Mouse (Mus musculus) heart, postnatal 0 days (tissue): ENCODE measurements around the gene Sh3bp5l. TPM values are rescaled to one million over a fixed set of nuclear protein-coding genes. Genes with fewer than 3 reads are reported as not detected.

Experiments used
- ATAC-seq: fragments of 200-750 bp; cut with Nextera tagmentation; 2 replicates; pipeline ENCODE4 v1.8.0; 2017; ENCODE audit warnings: low read depth, moderate number of reproducible peaks, moderate library complexity; ENCODE audit not compliant: insufficient read depth
- DNase-seq: peaks from one replicate; pipeline ENCODE4 v3.0.0-alpha.2; 2016; ENCODE audit warnings: low spot score
- H3K27ac ChIP-seq: fragments of 300-500 bp; sonication (generic); 2 replicates; pipeline ENCODE4 v1.5.1; 2014; ENCODE audit warnings: low read depth, mild to moderate bottlenecking
- H3K27me3 ChIP-seq: fragments of 300-500 bp; sonication (generic); 2 replicates; pipeline ENCODE4 v1.6.1; 2014; ENCODE audit warnings: low read length, mixed read lengths; ENCODE audit not compliant: control insufficient read depth, insufficient read depth
- H3K36me3 ChIP-seq: fragments of 300-500 bp; sonication (generic); replicated peaks from 2 replicates; pipeline ENCODE4 v1.6.1; 2014; ENCODE audit warnings: low read length, mixed read lengths; ENCODE audit not compliant: control insufficient read depth, insufficient read depth
- H3K4me1 ChIP-seq: fragments of 300-500 bp; sonication (generic); 2 replicates; pipeline ENCODE4 v1.6.1; 2014; ENCODE audit warnings: antibody characterized with exemption; ENCODE audit not compliant: control insufficient read depth, insufficient read depth
- H3K4me2 ChIP-seq: fragments of 300-500 bp; sonication (generic); 2 replicates; pipeline ENCODE4 v1.6.1; 2014; ENCODE audit warnings: low read depth, mild to moderate bottlenecking, low read length, moderate library complexity
- H3K4me3 ChIP-seq: fragments of 300-500 bp; sonication (generic); 2 replicates; pipeline ENCODE4 v1.5.1; 2014; ENCODE audit warnings: low read depth, low read length
- H3K9ac ChIP-seq: fragments of 300-500 bp; sonication (generic); replicated peaks from 2 replicates; pipeline ENCODE4 v1.6.1; 2014; ENCODE audit warnings: low read depth, low read length, mixed read lengths
- H3K9me3 ChIP-seq: fragments of 300-500 bp; sonication (generic); replicated peaks from 2 replicates; pipeline ENCODE4 v1.6.1; 2016; ENCODE audit warnings: low read length; ENCODE audit not compliant: control insufficient read depth
- CTCF ChIP-seq: IDR thresholded peaks from 2 replicates; pipeline ENCODE4 v1.5.1; 2016; ENCODE audit warnings: antibody characterized with exemption, control low read depth, low read depth
- EP300 ChIP-seq: IDR thresholded peaks from 2 replicates; pipeline ENCODE4 v1.6.1; 2016; ENCODE audit warnings: antibody characterized with exemption, low read depth
- WGBS: fragments of 180-500 bp; shearing (Covaris S2); extraction: QIAGEN DNeasy Blood & Tissue Kit; methylation state at CpG from one replicate; pipeline ENCODE4 v1.1.7; 2014; 5-methylcytosine and 5-hydroxymethylcytosine counted together
- polyA plus RNA-seq: library from polyadenylated mRNA; unstranded; fragments of >200 nt; fragmentation: Nextera tagmentation; extraction: Ambion mirVana; gene quantifications from 2 replicates; pipeline ENCODE4 v1.2.1, GENCODE M21; 2015
- total RNA-seq: library from RNA; depleted of rRNA; stranded (reverse); fragments of >200 nt; gene quantifications from 2 replicates; pipeline ENCODE4 v1.2.3, GENCODE M21; 2014; ENCODE audit warnings: low replicate concordance

The Sh3bp5l gene
- total and polyA plus RNA-seq, 2 experiments from 2014 or later = 28.2 to 30.2 TPM

DNA sequence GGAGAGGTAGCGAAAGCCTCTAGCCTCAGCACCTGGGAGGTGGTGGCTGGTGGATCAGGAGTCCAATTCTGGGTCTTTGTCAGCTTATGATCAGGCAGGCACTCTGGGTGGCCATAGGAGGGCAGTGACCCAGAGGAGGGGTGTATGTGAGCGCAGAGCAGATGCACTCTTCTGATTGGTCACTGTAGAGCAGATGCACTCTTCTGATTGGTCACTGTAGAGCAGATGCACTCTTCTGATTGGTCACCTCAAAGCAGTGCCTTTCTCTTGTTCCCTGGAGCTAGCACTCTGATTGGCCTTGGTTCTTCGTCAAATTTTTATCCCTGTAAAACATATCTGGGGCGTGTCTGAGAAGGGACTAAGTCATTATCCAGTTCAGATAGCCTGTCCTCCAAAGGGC lies 37.7 kb upstream of the Sh3bp5l start:
- 47% methylated on average over 4 of the region's 4 CpGs for WGBS
- Histone ChIP-seq H3K36me3 (no peaks in the 10 kb centered on the region), H3K27me3 (no peaks in the 10 kb centered on the region), H3K4me1 (no peaks in the 10 kb centered on the region), H3K9ac (no peak overlapping the region), H3K4me2 (no peak overlapping the region), H3K27ac (no peak overlapping the region), H3K4me3 (no peak overlapping the region), H3K9me3 (no peaks in the 10 kb centered on the region)
- DNase-seq (no peak), ATAC-seq (no peak)
- no peak for TF ChIP-seq EP300
- no peak for TF ChIP-seq CTCF

DNA sequence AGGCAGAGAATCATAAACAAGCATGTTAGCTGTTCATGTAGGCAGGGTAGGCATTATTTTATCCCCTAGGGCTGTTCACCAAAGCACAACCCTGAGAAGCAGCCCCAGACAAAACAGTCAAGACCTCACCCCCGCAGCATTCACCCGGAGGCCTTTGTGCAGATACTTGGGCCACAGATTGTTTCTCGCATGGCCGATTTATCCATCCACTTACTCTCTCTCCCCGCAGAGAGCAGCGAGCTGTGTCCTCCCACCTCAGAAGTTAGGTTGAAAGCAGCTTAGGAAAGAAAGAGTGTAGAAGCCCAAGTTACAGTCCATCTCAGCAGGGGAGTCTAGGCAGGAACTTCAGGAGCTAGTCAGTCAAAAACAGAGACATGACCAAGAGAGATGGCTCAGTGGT lies 33.1 kb upstream of the Sh3bp5l start:
- no peak for ATAC-seq
- TF ChIP-seq EP300 (no peak), CTCF (no peak)
- 83% methylated on average over 6 of the region's 6 CpGs for WGBS

DNA sequence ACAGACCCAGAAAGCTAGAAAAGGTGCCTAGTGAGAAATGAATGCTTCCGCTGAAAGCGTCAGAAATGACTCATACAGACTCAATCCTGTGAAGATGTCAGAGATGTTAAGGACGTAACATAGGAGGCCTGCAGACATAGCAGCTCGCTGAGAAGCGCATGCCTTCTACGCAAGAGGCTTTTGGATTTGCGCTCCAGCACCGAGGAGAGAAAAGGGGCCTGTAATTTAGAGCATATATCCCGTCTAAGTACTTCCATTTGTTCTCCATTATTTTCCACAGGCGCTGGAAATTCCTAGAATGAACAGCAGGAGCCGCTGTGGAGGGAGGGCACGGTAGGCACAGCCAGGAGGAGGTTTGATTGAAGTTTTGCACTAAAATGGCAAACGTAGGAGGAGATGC lies 29.5 kb upstream of the Sh3bp5l start:
- Histone ChIP-seq H3K27me3 (no peaks in the 10 kb centered on the region), H3K36me3 (no peaks in the 10 kb centered on the region), H3K4me1 (peaks cover 3% of the 10 kb centered on the region; the same call in 1 of the 2 replicates), H3K4me2 (peak overlapping the region; percentile 65), H3K9me3 (no peaks in the 10 kb centered on the region), H3K4me3 (peak overlapping the region; percentile 59), H3K27ac (no peak overlapping the region), H3K9ac (no peak overlapping the region)
- TF ChIP-seq EP300 (no peak), CTCF (peak; percentile 72)
- WGBS = 15% methylated on average over 13 of the region's 13 CpGs
- ATAC-seq (peak; percentile 12; the same call in 1 of the 2 replicates), DNase-seq (peak; percentile 43)

More for the DNA sequence above, 33.1 kb upstream of the Sh3bp5l start:
- no peaks in the 10 kb centered on the region for H3K9me3 ChIP-seq
- no peaks in the 10 kb centered on the region for H3K27me3 ChIP-seq
- H3K9ac ChIP-seq = no peak overlapping the region
- H3K36me3 ChIP-seq = no peaks in the 10 kb centered on the region
- H3K27ac ChIP-seq = no peak overlapping the region
- DNase-seq = no peak
- H3K4me3 ChIP-seq = no peak overlapping the region
- no peaks in the 10 kb centered on the region for H3K4me1 ChIP-seq
- no peak overlapping the region for H3K4me2 ChIP-seq

DNA sequence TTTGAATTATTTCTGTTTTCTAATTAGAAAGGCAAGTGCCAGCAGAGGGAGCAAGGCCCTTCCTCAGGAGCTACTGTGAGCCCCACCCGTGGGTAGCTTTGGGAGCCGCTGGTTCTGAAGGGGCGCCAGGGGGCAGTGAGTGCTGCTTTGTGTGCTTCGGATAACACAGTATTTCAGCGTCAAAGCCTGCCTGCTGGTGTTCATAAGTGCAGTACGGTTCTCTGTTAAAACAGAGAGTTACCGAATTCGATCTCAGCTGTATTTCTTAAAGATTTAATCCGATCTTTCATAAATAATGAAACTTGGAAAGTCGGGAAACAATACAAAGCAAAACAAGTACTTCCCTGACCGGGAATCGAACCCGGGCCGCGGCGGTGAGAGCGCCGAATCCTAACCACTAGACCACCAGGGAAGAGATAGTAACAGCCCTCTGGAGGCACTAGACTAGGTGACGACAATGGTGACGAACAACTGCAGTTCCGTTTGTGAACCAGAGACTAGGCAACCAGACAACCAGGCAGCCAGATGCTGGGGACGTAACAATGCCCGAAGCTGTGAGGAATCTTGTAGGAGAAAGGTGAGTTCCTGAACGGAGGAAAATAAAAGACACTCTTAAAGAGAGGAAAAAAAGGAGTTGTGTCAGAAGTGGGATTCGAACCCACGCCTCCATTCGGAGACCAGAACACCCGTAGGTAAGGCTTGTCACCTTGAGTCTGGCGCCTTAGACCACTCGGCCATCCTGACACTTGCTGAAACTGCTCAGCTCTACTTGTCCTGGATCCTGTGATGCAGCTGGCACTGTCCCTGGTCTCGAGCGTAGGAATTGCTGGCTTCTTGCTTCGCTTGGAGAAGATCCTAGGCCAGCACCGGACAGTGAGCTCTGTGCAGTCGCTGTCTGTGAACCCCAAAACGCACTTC lies 28.4 kb upstream of the Sh3bp5l start:
- under 1% methylated on average over 36 of the region's 36 CpGs for WGBS
- DNase-seq = peak; percentile 96
- Histone ChIP-seq H3K9me3 (no peaks in the 10 kb centered on the region), H3K4me2 (peak overlapping the region; percentile 65), H3K27me3 (no peaks in the 10 kb centered on the region), H3K36me3 (no peaks in the 10 kb centered on the region), H3K4me1 (peaks cover 4% of the 10 kb centered on the region; the same call in 1 of the 2 replicates), H3K27ac (peak overlapping the region; percentile 89), H3K9ac (peak overlapping the region; percentile 62), H3K4me3 (peak overlapping the region; percentile 59)
- peak; percentile 89 for ATAC-seq
- TF ChIP-seq CTCF (peak; percentile 86), EP300 (peak; percentile 42; the same call in 1 of the 2 replicates)

DNA sequence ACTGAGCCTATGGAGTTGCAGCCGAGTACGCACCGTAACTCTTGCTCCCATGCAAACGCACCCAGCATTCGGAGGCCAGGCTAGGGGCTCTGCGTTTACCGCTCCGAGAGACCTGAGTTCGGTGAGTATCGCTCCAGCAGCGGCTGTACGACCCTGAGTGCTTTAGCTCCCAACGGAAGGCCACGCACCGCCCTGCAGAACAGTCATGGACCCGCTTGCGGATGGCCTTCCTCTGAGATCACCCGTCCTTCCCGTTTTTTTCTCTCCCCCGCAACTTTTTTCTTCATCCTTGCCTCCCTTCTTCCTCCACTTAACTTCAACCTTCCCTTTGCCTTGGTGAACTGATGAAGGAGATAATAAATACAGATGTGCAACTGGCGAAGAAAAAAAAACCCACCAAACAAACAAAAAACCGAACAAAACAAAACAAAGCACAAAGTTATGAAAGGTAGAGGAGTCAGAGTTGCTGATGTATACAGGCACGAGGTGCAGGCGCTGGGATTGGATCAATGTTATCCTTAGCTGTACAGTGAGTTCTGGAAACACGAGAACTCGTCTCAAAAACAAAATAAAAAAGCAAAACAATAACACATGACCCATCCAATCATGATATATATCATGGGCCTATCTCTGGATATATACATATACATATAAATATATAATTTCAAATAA lies 27.6 kb upstream of the Sh3bp5l start:
- no peaks in the 10 kb centered on the region for H3K27me3 ChIP-seq
- ATAC-seq (peak; percentile 34), DNase-seq (no peak)
- TF ChIP-seq CTCF = no peak
- no peak for TF ChIP-seq EP300
- peak overlapping the region; percentile 89 for H3K27ac ChIP-seq
- H3K9me3 ChIP-seq = no peaks in the 10 kb centered on the region
- 1% methylated on average over 26 of the region's 26 CpGs for WGBS
- H3K4me3 ChIP-seq = peak overlapping the region; percentile 59
- peak overlapping the region; percentile 62 for H3K9ac ChIP-seq
- peak overlapping the region; percentile 65 for H3K4me2 ChIP-seq
- H3K36me3 ChIP-seq = no peaks in the 10 kb centered on the region
- peaks cover 11% of the 10 kb centered on the region for H3K4me1 ChIP-seq
